Mouse (Mus musculus): ENCODE results near the gene Atp1a4.

Atp1a4 gene

DNA sequence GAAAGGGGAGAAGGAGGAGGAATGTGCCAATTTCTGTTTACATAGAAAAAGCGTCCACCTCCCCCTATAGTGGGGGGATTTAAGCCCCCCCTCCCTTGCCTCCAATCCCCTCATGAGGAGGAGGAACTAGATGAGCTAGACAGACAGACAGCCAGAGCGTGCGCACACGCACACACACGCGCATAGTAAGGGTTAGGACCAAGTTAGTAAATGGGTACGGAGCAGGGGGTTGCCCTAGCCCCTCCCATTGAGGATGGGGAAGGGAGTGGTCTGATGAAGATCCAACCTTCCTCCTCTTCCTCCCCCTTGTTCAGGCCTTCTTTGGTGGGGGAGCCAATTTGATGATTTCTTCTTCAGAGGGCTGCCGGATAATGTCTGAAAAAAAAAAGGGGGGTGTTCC lies 59.9 kb downstream of the Atp1a4 start:
- CTCF ChIA-PET, result no interaction called here

- CTCF ChIA-PET, result no interaction called here
These were observed 60.4 kb downstream of the Atp1a4 start for GRCm38 (mm10) chr1:172197851-172198250.

DNA sequence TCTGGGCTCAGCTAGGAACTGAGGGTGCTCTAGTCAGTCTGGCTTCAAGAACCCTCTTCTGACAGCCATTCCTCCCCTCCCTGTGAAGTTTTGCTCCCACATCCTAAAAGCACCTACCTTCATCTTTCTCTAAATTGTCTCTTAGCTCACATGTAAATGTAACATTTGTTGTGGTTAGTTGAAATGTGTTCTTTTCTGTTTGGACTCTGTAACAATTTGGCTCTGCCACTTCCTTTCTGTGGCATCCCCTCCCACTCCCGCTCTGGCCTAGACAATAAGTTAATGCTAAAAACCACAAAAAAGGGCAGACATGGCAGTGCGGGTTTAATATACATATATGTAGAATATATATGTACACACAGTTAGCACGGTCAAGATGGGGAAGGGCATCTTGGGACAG lies 61.1 kb downstream of the Atp1a4 start:
- CTCF ChIA-PET, result interaction anchor here (0.7 kb wide), 1 partner anchor 15 kb away, joined by 3 read pairs; no protein-coding TSS in a partner anchor

GRCm38 (mm10) chr1:172194435-172194834 lies 63.8 kb downstream of the Atp1a4 start:
- CTCF ChIA-PET, result no interaction called here

DNA sequence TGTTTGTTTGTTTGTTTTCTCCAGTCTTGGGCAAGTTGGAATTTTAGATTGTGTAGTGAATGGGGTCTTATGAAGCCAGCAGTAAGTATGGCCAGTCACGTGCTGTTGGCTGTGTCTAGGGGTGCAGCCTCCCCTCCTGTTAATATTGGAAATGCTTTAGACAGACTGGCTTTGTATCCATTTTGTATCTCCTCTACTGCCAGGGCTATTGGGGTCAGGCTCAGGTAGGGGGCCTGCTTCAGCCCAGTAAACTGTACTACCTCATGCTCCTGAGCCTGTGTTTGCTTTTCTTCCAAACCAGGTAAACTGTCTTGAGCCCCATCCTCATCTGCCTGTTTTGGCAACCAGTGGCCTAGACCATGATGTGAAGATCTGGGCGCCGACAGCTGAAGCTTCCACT lies 66.0 kb downstream of the Atp1a4 start:
- CTCF ChIA-PET, result no interaction called here

DNA sequence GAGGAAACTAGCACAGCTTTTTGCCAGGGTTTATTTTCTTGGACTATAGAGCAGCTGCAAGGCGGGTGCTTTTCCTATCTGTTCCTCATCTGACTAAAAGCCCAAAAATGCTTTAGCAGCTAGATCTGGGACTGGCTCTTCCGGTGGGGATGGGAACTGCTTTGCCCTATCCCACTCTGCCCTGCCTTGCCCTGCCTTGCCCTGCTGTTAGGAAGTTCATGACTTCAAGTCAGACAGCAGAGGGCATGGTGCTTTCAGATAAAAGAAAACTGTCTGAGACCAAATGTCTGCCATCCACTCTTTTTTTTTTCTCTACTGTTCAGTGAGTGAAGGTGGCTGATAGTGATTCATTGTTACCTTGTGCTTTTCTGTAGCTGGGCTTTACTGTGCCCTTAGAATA lies 66.6 kb downstream of the Atp1a4 start:
- CTCF ChIA-PET, result no interaction called here

- CTCF ChIA-PET, result no interaction called here
These were observed 69.3 kb downstream of the Atp1a4 start for GRCm38 (mm10) chr1:172188891-172189290.

GRCm38 (mm10) chr1:172186401-172187289 lies 71.6 kb downstream of the Atp1a4 start:
- CTCF ChIA-PET, result no interaction called here

- CTCF ChIA-PET, result no interaction called here
These were observed 74.3 kb downstream of the Atp1a4 start for GRCm38 (mm10) chr1:172183915-172184314.

DNA sequence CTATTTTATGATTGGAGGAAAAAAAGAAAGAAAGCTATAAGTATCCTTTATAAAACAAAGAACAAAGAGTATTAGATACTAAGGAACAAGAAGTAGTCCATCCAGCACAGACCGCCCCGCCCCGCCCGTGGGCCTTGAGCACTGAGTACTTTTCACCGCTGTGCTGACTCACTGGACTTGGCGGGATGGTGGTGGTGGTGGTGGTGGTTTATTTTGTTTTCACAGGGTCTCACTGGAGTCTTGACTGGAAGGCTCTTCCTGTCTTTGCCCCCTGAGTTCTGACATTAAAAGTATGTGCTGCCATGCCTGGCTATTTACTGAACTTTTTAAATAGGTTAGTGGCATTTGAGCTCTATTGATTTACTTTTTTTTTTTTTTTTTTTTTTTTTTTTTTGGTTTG lies 75.2 kb downstream of the Atp1a4 start:
- CTCF ChIA-PET, result interaction anchor here (0.6 kb wide), 2 partner anchors 67 to 298 kb away, joined by 4 read pairs; no protein-coding TSS in a partner anchor

- CTCF ChIA-PET, result interaction anchor here (0.8 kb wide), 1 partner anchor 76 kb away, joined by 3 read pairs; no protein-coding TSS in a partner anchor
These were observed 76.4 kb downstream of the Atp1a4 start for GRCm38 (mm10) chr1:172181777-172182176.

DNA sequence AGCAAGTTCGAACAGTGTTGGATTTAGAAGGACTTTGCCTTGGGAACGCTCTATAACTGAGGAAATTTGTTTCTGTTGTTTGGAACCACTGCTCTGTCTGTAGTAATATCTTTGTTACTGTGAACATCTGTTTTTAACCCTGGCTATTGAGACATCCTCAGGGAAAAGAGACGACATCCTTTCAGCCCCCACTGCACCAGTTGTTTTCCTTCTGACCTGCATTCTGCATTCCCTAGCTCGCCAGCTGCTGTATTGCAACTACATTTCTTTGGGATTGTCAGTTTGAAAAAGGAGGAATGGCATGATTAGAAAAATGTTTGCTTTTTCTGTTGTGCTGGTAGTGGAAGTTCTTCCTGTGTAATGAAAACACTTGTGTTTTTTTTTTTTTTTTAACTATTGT lies 77.3 kb downstream of the Atp1a4 start:
- CTCF ChIA-PET, result interaction anchor here (0.7 kb wide), 1 partner anchor 45 kb away, joined by 6 read pairs; no protein-coding TSS in a partner anchor

DNA sequence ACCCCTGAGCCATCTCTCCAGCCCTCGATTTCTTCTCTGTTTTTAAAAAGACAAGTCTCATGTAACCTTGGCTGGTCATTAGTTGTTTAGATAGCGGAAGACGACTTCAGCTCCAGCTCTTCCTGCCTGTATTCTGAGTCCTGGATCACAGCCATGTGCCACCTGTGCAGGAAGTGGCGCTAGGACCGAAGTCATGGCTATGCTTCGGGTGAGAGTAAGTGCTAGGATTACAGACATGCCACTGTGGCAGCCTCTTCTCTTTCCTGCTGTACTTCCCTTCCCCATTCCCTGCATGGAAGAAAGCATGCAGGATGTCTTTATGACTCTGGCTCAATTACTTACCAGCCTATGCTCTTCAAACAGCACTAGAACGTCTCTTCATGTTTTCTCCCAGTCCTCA lies 79.1 kb downstream of the Atp1a4 start:
- CTCF ChIA-PET, result interaction anchor here (0.6 to 0.7 kb wide), 2 partner anchors 9 to 130 kb away, joined by 4 read pairs; no protein-coding TSS in a partner anchor

DNA sequence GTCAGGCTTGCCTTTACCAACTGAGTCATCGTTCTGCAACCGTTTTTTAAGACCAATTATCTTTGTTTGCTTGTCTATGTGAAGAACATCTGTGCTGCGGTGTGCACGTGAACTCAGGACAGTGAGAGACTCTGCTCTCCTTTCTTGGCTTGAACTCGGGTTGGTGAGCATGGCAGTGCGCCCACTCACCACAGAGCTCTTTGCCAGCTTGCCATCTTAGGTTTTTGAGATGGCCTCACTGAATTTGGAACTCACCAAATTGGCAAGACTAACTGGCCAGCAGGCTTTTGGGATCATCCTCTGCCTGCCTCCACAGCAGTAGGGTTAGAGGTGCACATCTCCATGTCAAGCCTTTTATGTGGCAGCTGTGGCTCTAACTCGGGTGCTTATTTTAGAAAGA lies 80.4 kb downstream of the Atp1a4 start:
- CTCF ChIA-PET, result no interaction called here
